Mouse (Mus musculus): Measurements from ENCODE around the gene Ice2. TPM values are rescaled to one million over a fixed set of nuclear protein-coding genes. Genes with fewer than 3 reads are reported as not detected.
A peak's percentile ranks its signal among the peaks of the same experiment; 100 is the strongest.

Gene Ice2
- 27.2 and 27.5 TPM in 2 replicates for total RNA-seq (2014; fragmentation: Nextera tagmentation)
- total RNA-seq (2017) = 16.4 and 27.1 TPM in 2 replicates

- ATAC-seq (replicated peaks; ENCODE audit: poor library complexity, severe bottlenecking) = peak; percentile 86
Measured at GRCm38 (mm10) chr9:69397760-69398452, at the start of gene Ice2. Gene Ice2 (plus strand): TSS chr9:69397906.

GRCm38 (mm10) chr9:69349537-69349936 lies 48.2 kb upstream of the Ice2 start:
- no peak for ATAC-seq (replicated peaks; ENCODE audit: poor library complexity, severe bottlenecking)

GRCm38 (mm10) chr9:69354228-69354627 lies 43.5 kb upstream of the Ice2 start:
- ATAC-seq (replicated peaks; ENCODE audit: poor library complexity, severe bottlenecking) = no peak

GRCm38 (mm10) chr9:69357834-69358233 lies 39.9 kb upstream of the Ice2 start:
- peak; percentile 86 for ATAC-seq (replicated peaks; ENCODE audit: poor library complexity, severe bottlenecking)

- no peak for ATAC-seq (replicated peaks; ENCODE audit: poor library complexity, severe bottlenecking)
Measured at GRCm38 (mm10) chr9:69358797-69359196, 38.9 kb upstream of the Ice2 start.

GRCm38 (mm10) chr9:69361951-69362445 lies 35.7 kb upstream of the Ice2 start:
- no peak for ATAC-seq (replicated peaks; ENCODE audit: poor library complexity, severe bottlenecking)

GRCm38 (mm10) chr9:69362766-69363165 lies 34.9 kb upstream of the Ice2 start:
- no peak for ATAC-seq (replicated peaks; ENCODE audit: poor library complexity, severe bottlenecking)

- no peak for ATAC-seq (replicated peaks; ENCODE audit: poor library complexity, severe bottlenecking)
Measured at GRCm38 (mm10) chr9:69364117-69364516, 33.6 kb upstream of the Ice2 start.

GRCm38 (mm10) chr9:69367055-69367454 lies 30.7 kb upstream of the Ice2 start:
- peak; percentile 52 for ATAC-seq (replicated peaks; ENCODE audit: poor library complexity, severe bottlenecking)

GRCm38 (mm10) chr9:69368071-69368470 lies 29.6 kb upstream of the Ice2 start:
- ATAC-seq (replicated peaks; ENCODE audit: poor library complexity, severe bottlenecking) = peak; percentile 90

- ATAC-seq (replicated peaks; ENCODE audit: poor library complexity, severe bottlenecking) = no peak
Measured at GRCm38 (mm10) chr9:69371046-69371724, 26.5 kb upstream of the Ice2 start.

- no peak for ATAC-seq (replicated peaks; ENCODE audit: poor library complexity, severe bottlenecking)
Measured at GRCm38 (mm10) chr9:69372871-69373270, 24.8 kb upstream of the Ice2 start.

- ATAC-seq (replicated peaks; ENCODE audit: poor library complexity, severe bottlenecking) = no peak
Measured at GRCm38 (mm10) chr9:69376982-69377653, 20.6 kb upstream of the Ice2 start.

GRCm38 (mm10) chr9:69377654-69378045 lies 20.1 kb upstream of the Ice2 start:
- no peak for ATAC-seq (replicated peaks; ENCODE audit: poor library complexity, severe bottlenecking)

GRCm38 (mm10) chr9:69380546-69380945 lies 17.2 kb upstream of the Ice2 start:
- no peak for ATAC-seq (replicated peaks; ENCODE audit: poor library complexity, severe bottlenecking)

GRCm38 (mm10) chr9:69381741-69382140 lies 16.0 kb upstream of the Ice2 start:
- no peak for ATAC-seq (replicated peaks; ENCODE audit: poor library complexity, severe bottlenecking)

- no peak for ATAC-seq (replicated peaks; ENCODE audit: poor library complexity, severe bottlenecking)
Measured at GRCm38 (mm10) chr9:69384475-69384874, 13.2 kb upstream of the Ice2 start.

- no peak for ATAC-seq (replicated peaks; ENCODE audit: poor library complexity, severe bottlenecking)
Measured at GRCm38 (mm10) chr9:69384905-69385304, 12.8 kb upstream of the Ice2 start.

GRCm38 (mm10) chr9:69387296-69387695 lies 10.4 kb upstream of the Ice2 start:
- ATAC-seq (replicated peaks; ENCODE audit: poor library complexity, severe bottlenecking) = no peak

- no peak for ATAC-seq (replicated peaks; ENCODE audit: poor library complexity, severe bottlenecking)
Measured at GRCm38 (mm10) chr9:69390631-69391030, 7.1 kb upstream of the Ice2 start.

- no peak for ATAC-seq (replicated peaks; ENCODE audit: poor library complexity, severe bottlenecking)
Measured at GRCm38 (mm10) chr9:69394234-69394633, 3.5 kb upstream of the Ice2 start.
